Comparison of ENCODE assay signal across 10 mouse cellular contexts in the genomic region with DNA sequence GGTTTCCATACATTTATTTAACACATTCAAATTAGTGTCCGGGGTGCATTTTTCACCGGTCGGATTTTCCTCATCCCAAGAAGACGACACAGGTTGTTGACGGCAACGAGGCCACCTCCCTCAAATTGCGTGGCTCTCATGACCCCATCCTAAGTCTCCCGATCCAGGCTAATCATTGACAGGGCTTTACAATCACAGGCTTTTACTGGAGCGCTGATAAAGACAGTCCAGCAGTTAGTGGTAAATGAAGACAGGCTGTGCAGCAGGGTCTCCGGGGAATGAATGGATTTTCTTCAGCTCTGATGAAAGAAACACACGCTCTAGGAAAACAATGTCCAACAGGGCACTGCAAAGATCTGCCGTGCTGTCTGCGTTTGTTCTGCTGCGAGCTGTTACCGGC. TPM values are rescaled to one million over a fixed set of nuclear protein-coding genes. Genes with fewer than 3 reads are reported as not detected.
DNase-seq lines count a peak whose midpoint lies in the region; ATAC-seq lines count a peak whose summit lies in the region.
"Had no signal": no experiment of that assay in that cellular context is flagged by ENCODE, and none has a peak within 500 bp of the region (broad histone marks: within the 10 kb centered on the region; RNA-seq: fewer than 3 reads in every experiment).

TSS of gene Klb (plus strand) at position 147 of the 400 bp plus-strand sequence.

- H3K4me1 ChIP-seq in midbrain, embryonic 12.5 days, result no peaks in the 10 kb centered on the region
- peaks cover 3% of the 10 kb centered on the region; the same call in 1 of the 2 replicates for H3K4me1 ChIP-seq in midbrain, embryonic 10.5 days
- no peaks in the 10 kb centered on the region for H3K4me1 ChIP-seq in stomach, embryonic 16.5 days (ENCODE audit: control insufficient read depth, insufficient read depth, low read length)

- no peaks in the 10 kb centered on the region for H3K9me3 ChIP-seq in midbrain, embryonic 12.5 days
- H3K9me3 ChIP-seq in midbrain, embryonic 10.5 days (replicated peaks), result no peaks in the 10 kb centered on the region
- H3K9me3 ChIP-seq in stomach, embryonic 16.5 days (replicated peaks; ENCODE audit: control insufficient read depth, low read length), result no peaks in the 10 kb centered on the region

- H3K27ac ChIP-seq in midbrain, embryonic 12.5 days (replicated peaks), result no peak within 1 kb of the TSS
- no peak within 1 kb of the TSS for H3K27ac ChIP-seq in midbrain, embryonic 10.5 days (replicated peaks)
- H3K27ac ChIP-seq in stomach, embryonic 16.5 days (ENCODE audit: low read length), result no peak within 1 kb of the TSS

- H3K36me3 ChIP-seq in midbrain, embryonic 12.5 days, result no peaks in the 10 kb centered on the region
- H3K36me3 ChIP-seq in midbrain, embryonic 10.5 days, result no peaks in the 10 kb centered on the region
- no peaks in the 10 kb centered on the region for H3K36me3 ChIP-seq in stomach, embryonic 16.5 days (ENCODE audit: control insufficient read depth, insufficient read depth, low read length)

- H3K4me3 ChIP-seq in midbrain, embryonic 12.5 days, result no peak within 1 kb of the TSS
- no peak within 1 kb of the TSS for H3K4me3 ChIP-seq in midbrain, embryonic 10.5 days
- H3K4me3 ChIP-seq in stomach, embryonic 16.5 days (replicated peaks; ENCODE audit: low read length), result peak within 1 kb of the TSS; percentile 30

- ATAC-seq in midbrain, embryonic 12.5 days (ENCODE audit: low FRiP score, low read depth), result no peak
- ATAC-seq in stomach, embryonic 16.5 days (ENCODE audit: insufficient read depth, low FRiP score), result no peak
- no peak for ATAC-seq in megakaryocyte, adult 5-6 weeks (ENCODE audit: poor library complexity, severe bottlenecking)

- no peaks in the 10 kb centered on the region for H3K27me3 ChIP-seq in midbrain, embryonic 12.5 days
- no peaks in the 10 kb centered on the region for H3K27me3 ChIP-seq in midbrain, embryonic 10.5 days (ENCODE audit: low read depth, poor library complexity, severe bottlenecking)
- no peaks in the 10 kb centered on the region for H3K27me3 ChIP-seq in stomach, embryonic 16.5 days (ENCODE audit: control insufficient read depth, insufficient read depth, low read length)

- no peak for DNase-seq in adrenal gland, postnatal 14 days
- DNase-seq in adrenal gland, postnatal 36 days, result no peak
- DNase-seq in midbrain, embryonic 10.5 days (ENCODE audit: low spot score), result no peak
- peak; percentile 13 for DNase-seq in liver
- DNase-seq in frontal cortex, adult 2 months (ENCODE audit: extremely low spot score in 1 of 2, low spot score in 1 of 2), result no peak
- DNase-seq: cerebellum, adult 8-10 months; spleen, adult 18-20 months had no signal

- H3K9ac ChIP-seq in midbrain, embryonic 12.5 days (replicated peaks), result no peak within 1 kb of the TSS
- H3K9ac ChIP-seq in stomach, embryonic 16.5 days (ENCODE audit: low read length), result peak within 1 kb of the TSS; percentile 24; the same call in 1 of the 2 replicates

- peak within 1 kb of the TSS; percentile 35 for H3K4me2 ChIP-seq in midbrain, embryonic 12.5 days (replicated peaks)
- peak within 1 kb of the TSS; percentile 38 for H3K4me2 ChIP-seq in stomach, embryonic 16.5 days (ENCODE audit: low read depth, low read length)

- WGBS in midbrain, embryonic 12.5 days, result 54% methylated on average over 15 of the region's 15 CpGs
- 71% methylated on average over 15 of the region's 15 CpGs for WGBS in midbrain, embryonic 10.5 days
- 58% methylated on average over 15 of the region's 15 CpGs for WGBS in stomach, embryonic 16.5 days

RNA-seq across cellular contexts. Expression of gene Klb, which starts in this region (rescaled TPM):
- 11.4 and 12.9 TPM in 2 replicates for total RNA-seq in adrenal gland, postnatal 14 days (2021)
- 1 to 10 TPM; 8.4 to 9.6 TPM for total RNA-seq in adrenal gland, postnatal 36 days (2021)
- not detected in 2 replicates for polyA plus RNA-seq in midbrain, embryonic 12.5 days (2016; fragmentation: Nextera tagmentation; extraction: Ambion mirVana)
- 0.06 TPM in 1 of 2 replicates, not detected in the other for polyA plus RNA-seq in midbrain, embryonic 10.5 days (2016; fragmentation: Nextera tagmentation; extraction: Ambion mirVana)
- 1.8 and 1.9 TPM in 2 replicates for polyA plus RNA-seq in stomach, embryonic 16.5 days (2015; fragmentation: Nextera tagmentation; extraction: Ambion mirVana)
- total RNA-seq in megakaryocyte, adult 5-6 weeks (2015), result not detected in 2 replicates
- not detected in 2 replicates for total RNA-seq in megakaryocyte, adult 5-6 weeks (2017)
- 0.40 and 0.42 TPM in 2 replicates for polyA plus RNA-seq in frontal cortex, adult 2 months (2012; rRNA removed)

Comparison
In these comparisons a context has a peak if more than half of its experiments do, and no peak if none do; other contexts are left out.
1. RNA of gene Klb (total RNA-seq): 11.4 to 12.9 TPM in adrenal gland, postnatal 14 days and 8.4 to 9.6 TPM in adrenal gland, postnatal 36 days; not detected in megakaryocyte, adult 5-6 weeks; every median in the first group is over 4 times any median in the second.